Mouse (Mus musculus) liver, embryonic 11.5 days (tissue): ENCODE results near the gene Ninj1. TPM values are rescaled to one million over a fixed set of nuclear protein-coding genes. Genes with fewer than 3 reads are reported as not detected.

Experiments
- ATAC-seq: fragments of 200-750 bp; cut with Nextera tagmentation; replicated peaks from 2 replicates; pipeline ENCODE4 v1.8.0; 2017; ENCODE audit warnings: moderate number of reproducible peaks, mild to moderate bottlenecking, moderate TSS enrichment, moderate library complexity; ENCODE audit not compliant: low FRiP score
- DNase-seq: peaks from one replicate; pipeline ENCODE4 v3.0.0-alpha.2; 2017; ENCODE audit warnings: low spot score
- H3K27ac ChIP-seq: fragments of 300-500 bp; sonication (generic); 2 replicates; pipeline ENCODE4 v1.5.1; 2014; ENCODE audit warnings: mild to moderate bottlenecking, low read depth, low read length, control low read depth
- H3K27me3 ChIP-seq: fragments of 300-500 bp; sonication (generic); replicated peaks from 2 replicates; pipeline ENCODE4 v1.6.1; 2014; ENCODE audit warnings: low read length, mixed read lengths; ENCODE audit not compliant: control insufficient read depth, insufficient read depth
- H3K36me3 ChIP-seq: fragments of 300-500 bp; sonication (generic); 2 replicates; pipeline ENCODE4 v1.6.1; 2014; ENCODE audit warnings: mild to moderate bottlenecking, low read length, moderate library complexity, mixed read lengths; ENCODE audit not compliant: control insufficient read depth, insufficient read depth
- H3K4me1 ChIP-seq: fragments of 300-500 bp; sonication (generic); replicated peaks from 2 replicates; pipeline ENCODE4 v1.6.1; 2014; ENCODE audit warnings: low read length, mixed read lengths; ENCODE audit not compliant: control insufficient read depth, insufficient read depth
- H3K4me2 ChIP-seq: fragments of 300-500 bp; sonication (generic); 2 replicates; pipeline ENCODE4 v1.6.1; 2014; ENCODE audit warnings: mild to moderate bottlenecking, control low read depth, moderate library complexity
- H3K4me3 ChIP-seq: fragments of 300-500 bp; sonication (generic); 2 replicates; pipeline ENCODE4 v1.5.1; 2014; ENCODE audit warnings: low read depth, low read length, control low read depth
- H3K9ac ChIP-seq: fragments of 300-500 bp; sonication (generic); 2 replicates; pipeline ENCODE4 v1.6.1; 2014; ENCODE audit warnings: low read depth, low read length, control low read depth
- H3K9me3 ChIP-seq: fragments of 300-500 bp; sonication (generic); 2 replicates; pipeline ENCODE4 v1.6.1; 2016; ENCODE audit warnings: low read length, inconsistent platforms, mixed read lengths; ENCODE audit not compliant: control insufficient read depth
- WGBS: fragments of 180-500 bp; shearing (Covaris S2); extraction: QIAGEN DNeasy Blood & Tissue Kit; methylation state at CpG from one replicate; pipeline ENCODE4 v1.1.7; 2014; 5-methylcytosine and 5-hydroxymethylcytosine counted together
- polyA plus RNA-seq: library from polyadenylated mRNA; unstranded; fragments of >200 nt; fragmentation: Nextera tagmentation; extraction: Ambion mirVana; gene quantifications from 2 replicates; pipeline ENCODE4 v1.2.1, GENCODE M21; 2014

The Ninj1 gene
- polyA plus RNA-seq, 1 experiment from 2014 or later, result 59.8 TPM

DNA sequence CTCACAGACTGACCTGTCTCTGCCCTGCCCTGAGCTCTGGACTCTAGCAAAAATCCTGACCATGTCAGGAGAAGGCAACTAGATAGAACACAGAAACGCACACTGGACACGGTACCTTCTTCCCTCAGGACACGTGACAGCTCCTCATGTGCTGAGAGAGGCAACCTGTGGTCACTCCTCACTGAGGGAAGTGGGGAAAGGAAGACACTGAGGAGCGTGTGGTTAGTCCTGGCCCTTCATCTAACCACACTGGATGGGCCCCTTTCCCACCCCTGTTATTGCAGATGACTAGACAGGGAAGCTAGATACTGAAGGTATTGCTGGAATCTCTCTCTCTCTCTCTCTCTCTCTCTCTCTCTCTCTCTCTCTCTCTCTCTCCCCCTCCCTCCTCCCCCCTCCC, 24.6 kb upstream of the Ninj1 start:
- no peaks in the 10 kb centered on the region for H3K4me1 ChIP-seq
- peaks cover 6% of the 10 kb centered on the region; the same call in 1 of the 2 replicates for H3K27me3 ChIP-seq
- ATAC-seq, result no peak
- 42% methylated on average over 4 of the region's 4 CpGs for WGBS
- H3K4me3 ChIP-seq, result no peak overlapping the region
- no peaks in the 10 kb centered on the region for H3K9me3 ChIP-seq
- no peak for DNase-seq
- no peak overlapping the region for H3K27ac ChIP-seq
- H3K9ac ChIP-seq, result no peak overlapping the region
- H3K36me3 ChIP-seq, result no peaks in the 10 kb centered on the region
- no peak overlapping the region for H3K4me2 ChIP-seq

DNA sequence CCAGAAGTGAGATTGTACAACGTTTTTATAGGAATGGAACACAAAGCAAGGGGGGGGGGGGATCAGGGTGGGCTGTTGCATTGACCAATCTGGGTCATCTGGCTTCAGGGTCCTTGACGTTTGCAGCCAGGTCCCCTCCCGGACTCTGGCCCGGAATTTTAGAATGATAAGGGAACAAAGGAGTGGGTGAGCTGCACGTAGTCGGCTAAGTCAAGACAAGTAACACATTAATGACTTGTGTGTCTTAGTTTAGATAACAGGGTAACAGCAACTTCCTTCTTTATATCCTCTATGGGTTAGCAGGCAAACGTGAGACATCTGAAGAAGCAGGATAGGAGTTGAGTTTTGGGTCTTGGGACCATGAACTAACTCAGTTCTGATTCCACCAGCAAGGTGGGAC, 23.6 kb upstream of the Ninj1 start:
- no peak overlapping the region for H3K27ac ChIP-seq
- H3K4me1 ChIP-seq, result no peaks in the 10 kb centered on the region
- ATAC-seq (no peak), DNase-seq (no peak)
- no peaks in the 10 kb centered on the region for H3K36me3 ChIP-seq
- H3K27me3 ChIP-seq, result peaks cover 6% of the 10 kb centered on the region; the same call in 1 of the 2 replicates
- H3K9ac ChIP-seq, result no peak overlapping the region
- no peaks in the 10 kb centered on the region for H3K9me3 ChIP-seq
- 29% methylated on average over 7 of the region's 7 CpGs for WGBS
- no peak overlapping the region for H3K4me2 ChIP-seq
- no peak overlapping the region for H3K4me3 ChIP-seq

DNA sequence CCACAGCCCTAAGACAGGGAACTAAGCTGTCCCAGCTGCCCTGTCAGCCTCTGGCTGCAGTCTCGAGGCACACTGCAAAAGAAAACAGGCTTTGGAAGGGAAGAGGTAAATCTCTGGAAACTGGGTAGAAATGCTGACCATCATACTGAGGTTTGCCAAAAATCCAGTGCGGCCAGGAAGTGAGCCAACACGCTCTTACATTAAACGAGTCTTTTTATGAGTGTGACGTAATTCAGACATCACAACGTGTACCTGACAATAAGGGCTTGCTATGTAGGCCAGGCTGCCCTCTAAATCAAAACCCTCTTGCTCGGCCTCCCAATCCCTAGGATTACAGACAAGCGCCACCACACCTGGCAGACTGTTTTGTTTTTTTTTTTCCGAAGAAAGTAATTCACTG, 20.2 kb upstream of the Ninj1 start:
- Histone ChIP-seq H3K27me3 (peaks cover 6% of the 10 kb centered on the region; the same call in 1 of the 2 replicates), H3K36me3 (no peaks in the 10 kb centered on the region), H3K9me3 (no peaks in the 10 kb centered on the region), H3K9ac (no peak overlapping the region), H3K4me1 (no peaks in the 10 kb centered on the region), H3K27ac (no peak overlapping the region), H3K4me2 (no peak overlapping the region), H3K4me3 (no peak overlapping the region)
- 67% methylated on average over 9 of the region's 9 CpGs for WGBS
- ATAC-seq, result no peak
- DNase-seq, result no peak

GRCm38 (mm10) chr13:49169448-49170207, 17.7 kb upstream of the Ninj1 start:
- H3K27ac ChIP-seq, result no peak overlapping the region
- no peak overlapping the region for H3K4me3 ChIP-seq
- no peak overlapping the region for H3K4me2 ChIP-seq
- no peaks in the 10 kb centered on the region for H3K36me3 ChIP-seq
- WGBS, result 18% methylated on average over 17 of the region's 17 CpGs
- H3K4me1 ChIP-seq, result 0 out of 2 replicates have a peak, but pooled peaks cover 3% of the 10 kb centered on the region
- H3K9ac ChIP-seq, result no peak overlapping the region
- H3K9me3 ChIP-seq, result no peaks in the 10 kb centered on the region
- ATAC-seq, result 0 out of 2 replicates have a peak, but pooled peaks have one; percentile 29
- DNase-seq, result peak; percentile 72
- 0 out of 2 replicates have a peak, but pooled peaks cover 3% of the 10 kb centered on the region for H3K27me3 ChIP-seq

DNA sequence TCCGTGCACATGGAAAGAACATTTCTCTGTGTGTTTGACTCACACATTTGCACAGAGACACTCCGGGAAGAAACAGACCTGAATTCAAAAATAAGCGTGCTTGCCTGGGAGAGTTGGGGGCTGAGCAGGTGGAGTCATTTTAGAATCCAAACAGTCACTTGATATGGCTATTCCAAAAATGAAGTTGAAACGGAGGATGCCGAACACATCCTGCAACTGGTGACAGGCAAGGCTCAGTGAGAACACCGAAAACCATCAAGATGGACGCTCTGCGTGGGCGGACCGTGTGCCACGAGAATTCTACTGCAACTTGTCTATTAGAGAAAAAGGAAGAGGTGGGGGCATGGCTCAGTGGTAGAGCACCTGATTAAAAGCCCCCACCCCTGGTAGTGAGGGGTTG, 16.7 kb upstream of the Ninj1 start:
- DNase-seq (no peak), ATAC-seq (no peak)
- Histone ChIP-seq H3K36me3 (no peaks in the 10 kb centered on the region), H3K27me3 (0 out of 2 replicates have a peak, but pooled peaks cover 3% of the 10 kb centered on the region), H3K4me3 (no peak overlapping the region), H3K9ac (no peak overlapping the region), H3K4me1 (0 out of 2 replicates have a peak, but pooled peaks cover 3% of the 10 kb centered on the region), H3K9me3 (no peaks in the 10 kb centered on the region), H3K27ac (no peak overlapping the region), H3K4me2 (no peak overlapping the region)
- WGBS, result 91% methylated on average over 11 of the region's 11 CpGs

- no peak for ATAC-seq
- H3K4me2 ChIP-seq, result no peak overlapping the region
- DNase-seq, result no peak
- no peak overlapping the region for H3K9ac ChIP-seq
- 29% methylated on average over 1 of the region's 1 CpGs for WGBS
- H3K4me3 ChIP-seq, result no peak overlapping the region
- 0 out of 2 replicates have a peak, but pooled peaks cover 3% of the 10 kb centered on the region for H3K4me1 ChIP-seq
- no peak overlapping the region for H3K27ac ChIP-seq
- no peaks in the 10 kb centered on the region for H3K27me3 ChIP-seq
- H3K36me3 ChIP-seq, result no peaks in the 10 kb centered on the region
- H3K9me3 ChIP-seq, result no peaks in the 10 kb centered on the region
Measured at GRCm38 (mm10) chr13:49171729-49172128, 15.6 kb upstream of the Ninj1 start.

DNA sequence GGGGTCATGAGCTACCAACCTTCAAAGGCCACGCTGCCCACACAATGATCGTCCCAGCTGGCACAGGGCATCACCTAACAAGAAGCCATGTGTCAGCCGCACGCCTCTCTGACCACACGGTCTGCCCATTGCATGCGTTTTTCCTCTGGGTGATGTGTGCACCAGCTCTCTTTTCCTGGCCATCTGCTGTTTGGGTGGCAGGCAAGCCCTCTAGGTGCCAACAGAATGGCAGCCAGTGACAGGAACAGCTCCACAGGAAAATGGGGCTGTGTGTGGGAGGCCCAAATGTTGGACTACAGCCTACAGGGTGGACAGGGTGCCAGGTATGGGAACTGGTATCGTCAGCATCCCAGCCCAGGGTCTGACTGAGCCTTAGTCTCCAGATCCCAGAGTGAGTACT, 14.9 kb upstream of the Ninj1 start:
- 96% methylated on average over 7 of the region's 7 CpGs for WGBS
- no peaks in the 10 kb centered on the region for H3K27me3 ChIP-seq
- H3K4me3 ChIP-seq, result no peak overlapping the region
- H3K9ac ChIP-seq, result no peak overlapping the region
- no peaks in the 10 kb centered on the region for H3K9me3 ChIP-seq
- H3K27ac ChIP-seq, result no peak overlapping the region
- 0 out of 2 replicates have a peak, but pooled peaks cover 3% of the 10 kb centered on the region for H3K4me1 ChIP-seq
- H3K36me3 ChIP-seq, result no peaks in the 10 kb centered on the region
- H3K4me2 ChIP-seq, result no peak overlapping the region
- ATAC-seq (no peak), DNase-seq (no peak)

DNA sequence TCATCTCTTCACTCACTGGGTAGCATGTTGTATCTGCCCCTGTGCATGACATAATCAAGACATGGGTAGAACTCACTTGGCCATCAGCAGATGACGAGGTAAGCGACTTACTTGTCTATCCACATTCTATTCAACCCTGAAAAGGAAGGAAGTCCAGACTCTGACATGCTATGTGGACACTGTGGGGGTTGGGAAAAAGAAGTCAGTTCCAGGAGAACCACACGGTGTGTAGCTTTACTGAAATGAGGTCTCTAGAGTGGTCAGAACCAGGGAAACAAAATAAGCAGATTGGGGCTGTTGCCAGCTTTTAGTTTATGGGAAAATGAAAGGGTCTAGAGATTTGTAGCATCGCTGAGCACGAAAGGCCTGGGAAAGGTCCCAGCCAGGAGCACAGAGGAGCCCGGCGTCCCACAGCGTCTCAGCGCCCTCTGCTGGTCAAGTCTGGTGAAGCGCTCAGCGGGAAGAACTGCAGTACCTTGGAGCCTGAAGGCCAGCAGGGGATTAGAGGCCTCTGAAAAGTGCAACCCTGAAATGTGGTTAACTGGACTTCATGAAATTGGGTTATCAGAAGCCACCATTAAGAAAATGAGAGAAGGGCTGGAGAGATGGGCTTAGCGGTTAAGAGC, 14.2 kb upstream of the Ninj1 start:
- Histone ChIP-seq H3K9me3 (no peaks in the 10 kb centered on the region), H3K27ac (no peak overlapping the region), H3K9ac (no peak overlapping the region), H3K4me2 (no peak overlapping the region), H3K36me3 (no peaks in the 10 kb centered on the region), H3K4me3 (no peak overlapping the region), H3K4me1 (0 out of 2 replicates have a peak, but pooled peaks cover 3% of the 10 kb centered on the region), H3K27me3 (no peaks in the 10 kb centered on the region)
- ATAC-seq (peak; percentile 72; the same call in 1 of the 2 replicates), DNase-seq (peak; percentile 86)
- WGBS, result 6% methylated on average over 12 of the region's 12 CpGs
